Mouse (Mus musculus): ENCODE results near the gene Plp2. TPM values are rescaled to one million over a fixed set of nuclear protein-coding genes. Genes with fewer than 3 reads are reported as not detected.

Plp2 gene
- polyA plus RNA-seq, 1 experiment = 239 TPM

GRCm38 (mm10) chrX:7658031-7658784 is 13.0 kb downstream of the Plp2 start:
- H3K9me3 ChIP-seq (replicated peaks; ENCODE audit: control insufficient read depth, insufficient read depth, low read length, poor library complexity, severe bottlenecking) = no peaks in the 10 kb centered on the region
- no peaks in the 10 kb centered on the region for H3K4me1 ChIP-seq (ENCODE audit: control insufficient read depth, insufficient read depth, low read length)
- TF ChIP-seq EP300 (IDR thresholded peaks at IDR 0.05; ENCODE audit: insufficient read depth, low read depth, low read length) = no peak
- no peak for TF ChIP-seq CTCF (IDR thresholded peaks at IDR 0.05; ENCODE audit: low read depth, low read length)
- no peak for TF ChIP-seq POLR2A (IDR thresholded peaks at IDR 0.05; ENCODE audit: insufficient read depth, low read length)
- H3K4me3 ChIP-seq (ENCODE audit: low read depth, low read length) = peak overlapping the region; percentile 42
- no peak overlapping the region for H3K27ac ChIP-seq (ENCODE audit: insufficient read depth, low read length)
- H3K36me3 ChIP-seq (ENCODE audit: control insufficient read depth, insufficient read depth, low read length, poor library complexity, severe bottlenecking) = no peaks in the 10 kb centered on the region
- H3K9ac ChIP-seq (ENCODE audit: low read depth, poor library complexity, severe bottlenecking) = peak overlapping the region; percentile 58; the same call in 1 of the 2 replicates
- H3K27me3 ChIP-seq (ENCODE audit: control insufficient read depth, insufficient read depth, low read length, poor library complexity, severe bottlenecking) = no peaks in the 10 kb centered on the region

- H3K9me3 ChIP-seq (replicated peaks; ENCODE audit: control insufficient read depth, insufficient read depth, low read length, poor library complexity, severe bottlenecking) = no peaks in the 10 kb centered on the region
- no peaks in the 10 kb centered on the region for H3K36me3 ChIP-seq (ENCODE audit: control insufficient read depth, insufficient read depth, low read length, poor library complexity, severe bottlenecking)
- TF ChIP-seq CTCF (IDR thresholded peaks at IDR 0.05; ENCODE audit: low read depth, low read length) = no peak
- TF ChIP-seq EP300 (IDR thresholded peaks at IDR 0.05; ENCODE audit: insufficient read depth, low read depth, low read length) = no peak
- TF ChIP-seq POLR2A (IDR thresholded peaks at IDR 0.05; ENCODE audit: insufficient read depth, low read length) = no peak
- H3K27me3 ChIP-seq (ENCODE audit: control insufficient read depth, insufficient read depth, low read length, poor library complexity, severe bottlenecking) = no peaks in the 10 kb centered on the region
- no peaks in the 10 kb centered on the region for H3K4me1 ChIP-seq (ENCODE audit: control insufficient read depth, insufficient read depth, low read length)
- no peak within 1 kb of the TSS for H3K27ac ChIP-seq (ENCODE audit: insufficient read depth, low read length)
- H3K9ac ChIP-seq (ENCODE audit: low read depth, poor library complexity, severe bottlenecking) = peak within 1 kb of the TSS; percentile 58
- H3K4me3 ChIP-seq (ENCODE audit: low read depth, low read length) = peak within 1 kb of the TSS; percentile 67
Measured at GRCm38 (mm10) chrX:7657221-7657639, 14.0 kb downstream of the Plp2 start, which contains the start of gene Prickle3. TSS of gene Prickle3 (plus strand) at chrX:7657260.

- Histone ChIP-seq H3K9ac (ENCODE audit: low read depth, poor library complexity, severe bottlenecking) (peak overlapping the region; percentile 71), H3K36me3 (ENCODE audit: control insufficient read depth, insufficient read depth, low read length, poor library complexity, severe bottlenecking) (no peaks in the 10 kb centered on the region)
- TF ChIP-seq POLR2A (IDR thresholded peaks at IDR 0.05; ENCODE audit: insufficient read depth, low read length) (no peak), EP300 (IDR thresholded peaks at IDR 0.05; ENCODE audit: insufficient read depth, low read depth, low read length) (no peak), CTCF (IDR thresholded peaks at IDR 0.05; ENCODE audit: low read depth, low read length) (no peak)
Measured at GRCm38 (mm10) chrX:7648671-7649304, 22.4 kb downstream of the Plp2 start.

GRCm38 (mm10) chrX:7645349-7645748 is 25.8 kb downstream of the Plp2 start:
- Histone ChIP-seq H3K4me1 (ENCODE audit: control insufficient read depth, insufficient read depth, low read length) (no peaks in the 10 kb centered on the region), H3K4me3 (ENCODE audit: low read depth, low read length) (no peak overlapping the region), H3K27ac (ENCODE audit: insufficient read depth, low read length) (no peak overlapping the region), H3K9me3 (replicated peaks; ENCODE audit: control insufficient read depth, insufficient read depth, low read length, poor library complexity, severe bottlenecking) (no peaks in the 10 kb centered on the region), H3K9ac (ENCODE audit: low read depth, poor library complexity, severe bottlenecking) (no peak overlapping the region), H3K27me3 (ENCODE audit: control insufficient read depth, insufficient read depth, low read length, poor library complexity, severe bottlenecking) (no peaks in the 10 kb centered on the region), H3K36me3 (ENCODE audit: control insufficient read depth, insufficient read depth, low read length, poor library complexity, severe bottlenecking) (no peaks in the 10 kb centered on the region)
- TF ChIP-seq CTCF (IDR thresholded peaks at IDR 0.05; ENCODE audit: low read depth, low read length) (no peak), POLR2A (IDR thresholded peaks at IDR 0.05; ENCODE audit: insufficient read depth, low read length) (no peak), EP300 (IDR thresholded peaks at IDR 0.05; ENCODE audit: insufficient read depth, low read depth, low read length) (no peak)

More at GRCm38 (mm10) chrX:7648671-7649304, 22.4 kb downstream of the Plp2 start:
- Histone ChIP-seq H3K4me3 (ENCODE audit: low read depth, low read length) (peak overlapping the region; percentile 80), H3K4me1 (ENCODE audit: control insufficient read depth, insufficient read depth, low read length) (peaks cover 2% of the 10 kb centered on the region), H3K9me3 (replicated peaks; ENCODE audit: control insufficient read depth, insufficient read depth, low read length, poor library complexity, severe bottlenecking) (no peaks in the 10 kb centered on the region), H3K27me3 (ENCODE audit: control insufficient read depth, insufficient read depth, low read length, poor library complexity, severe bottlenecking) (no peaks in the 10 kb centered on the region), H3K27ac (ENCODE audit: insufficient read depth, low read length) (peak overlapping the region; percentile 68)

GRCm38 (mm10) chrX:7640785-7641184 is 30.4 kb downstream of the Plp2 start:
- 0 out of 2 replicates have a peak overlapping the region, but pooled peaks have one; percentile 2 for H3K4me3 ChIP-seq (ENCODE audit: low read depth, low read length)
- H3K9me3 ChIP-seq (replicated peaks; ENCODE audit: control insufficient read depth, insufficient read depth, low read length, poor library complexity, severe bottlenecking) = no peaks in the 10 kb centered on the region
- no peak overlapping the region for H3K27ac ChIP-seq (ENCODE audit: insufficient read depth, low read length)
- no peaks in the 10 kb centered on the region for H3K4me1 ChIP-seq (ENCODE audit: control insufficient read depth, insufficient read depth, low read length)
- no peak for TF ChIP-seq POLR2A (IDR thresholded peaks at IDR 0.05; ENCODE audit: insufficient read depth, low read length)
- H3K27me3 ChIP-seq (ENCODE audit: control insufficient read depth, insufficient read depth, low read length, poor library complexity, severe bottlenecking) = no peaks in the 10 kb centered on the region
- H3K9ac ChIP-seq (ENCODE audit: low read depth, poor library complexity, severe bottlenecking) = no peak overlapping the region
- H3K36me3 ChIP-seq (ENCODE audit: control insufficient read depth, insufficient read depth, low read length, poor library complexity, severe bottlenecking) = no peaks in the 10 kb centered on the region

All from ES-Bruce4 (cell line).